Mouse (Mus musculus): ENCODE measurements around the gene Pacsin3.
A peak's percentile ranks its signal among the peaks of the same experiment; 100 is the strongest.
"Not testable (repeated sequence)": the region's sequence is repeated elsewhere in the genome, so short reads cannot be mapped to it uniquely, and the experiment has no call there.

Gene Pacsin3

DNA sequence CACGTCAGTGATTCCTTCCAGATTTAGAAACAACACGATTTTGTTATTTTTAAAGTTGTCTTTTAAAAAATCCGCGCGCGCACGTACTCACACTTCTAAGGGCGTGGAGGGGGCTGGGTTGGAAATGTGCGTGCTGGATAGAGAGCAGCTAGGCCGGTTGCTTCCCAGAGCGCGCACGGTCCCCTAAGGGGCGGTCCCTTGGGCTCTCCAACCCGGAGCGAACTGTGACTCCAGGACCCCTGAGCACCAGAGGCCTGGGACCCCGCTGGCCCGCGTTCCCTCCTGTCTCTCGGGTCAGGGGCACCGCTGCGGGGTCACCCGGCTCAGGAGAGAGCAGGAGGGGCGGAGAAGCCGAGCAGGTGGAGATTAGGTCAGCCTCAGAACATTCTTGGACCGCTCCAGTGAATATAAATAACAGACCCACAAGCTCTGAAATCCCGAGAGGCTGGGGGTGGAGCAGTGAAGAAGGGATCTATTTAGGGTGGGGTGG, at the start of gene Pacsin3:
TSS of gene Pacsin3 (plus strand) at position 294 of the 490 bp plus-strand sequence.
- peak; percentile 41 for DNase-seq

DNA sequence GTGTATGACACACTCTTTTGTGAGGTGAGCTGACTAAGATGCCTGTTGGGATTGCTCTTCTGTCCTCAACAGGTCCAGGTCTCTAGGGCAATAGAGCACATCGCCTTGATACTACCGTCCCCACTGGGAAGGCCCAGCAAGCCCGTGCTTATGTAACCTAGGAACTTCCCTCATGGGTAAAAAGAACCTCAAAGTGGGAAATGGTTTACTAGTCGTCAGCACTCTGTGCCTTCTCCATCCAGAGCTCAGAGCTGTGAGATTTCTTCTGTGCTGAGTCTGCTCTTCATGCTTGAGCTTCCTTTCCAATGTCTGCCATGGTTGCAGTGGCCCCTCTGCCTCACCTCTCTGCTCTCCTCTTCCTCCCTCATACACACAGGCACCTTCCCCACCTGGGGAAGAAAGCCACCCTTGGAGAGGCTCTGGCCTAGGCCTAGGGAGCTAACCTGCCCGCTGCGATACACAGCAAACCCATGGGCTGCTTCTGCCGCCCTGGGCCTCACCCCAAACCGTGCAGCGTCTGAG, 49.4 kb upstream of the Pacsin3 start:
- no peak for DNase-seq

DNA sequence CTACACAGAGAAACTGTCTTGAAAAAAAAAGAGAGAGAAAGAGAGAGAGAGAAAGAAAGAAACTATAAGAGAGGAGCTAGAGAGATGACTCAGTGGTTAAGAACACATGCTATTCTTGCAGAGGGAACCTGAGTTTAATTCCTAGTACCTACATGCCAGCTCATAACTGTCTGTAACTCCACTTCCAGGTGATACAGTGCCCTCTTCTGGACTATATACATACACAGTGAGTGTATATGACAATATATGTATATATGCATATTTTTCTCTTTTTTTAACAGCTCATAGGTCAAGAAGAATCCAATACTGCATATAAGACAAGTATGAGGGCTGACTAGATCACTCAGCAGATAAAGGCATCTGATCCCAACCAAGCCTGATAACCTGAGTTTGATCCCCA, 42.4 kb upstream of the Pacsin3 start:
- no peak for DNase-seq

DNA sequence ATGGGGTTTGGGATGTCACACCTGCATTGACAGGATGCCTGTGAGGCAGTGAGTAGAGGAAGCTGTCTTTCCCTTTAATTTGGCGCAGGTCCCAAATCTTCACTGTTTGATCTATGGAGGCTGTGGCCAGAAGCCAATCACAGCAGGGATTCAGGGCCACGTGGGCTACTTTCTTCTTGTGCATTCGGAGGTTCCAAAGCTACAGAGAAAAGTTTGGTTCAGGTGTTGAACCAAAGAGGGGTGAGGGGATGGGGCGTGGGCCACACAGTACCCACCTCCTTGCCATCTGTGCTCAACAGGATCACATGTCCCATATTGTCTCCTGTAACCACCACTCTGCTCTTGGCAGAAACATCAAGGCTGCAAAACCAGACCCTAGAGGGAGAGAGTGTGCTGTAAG, 38.7 kb upstream of the Pacsin3 start:
- DNase-seq, result no peak

DNA sequence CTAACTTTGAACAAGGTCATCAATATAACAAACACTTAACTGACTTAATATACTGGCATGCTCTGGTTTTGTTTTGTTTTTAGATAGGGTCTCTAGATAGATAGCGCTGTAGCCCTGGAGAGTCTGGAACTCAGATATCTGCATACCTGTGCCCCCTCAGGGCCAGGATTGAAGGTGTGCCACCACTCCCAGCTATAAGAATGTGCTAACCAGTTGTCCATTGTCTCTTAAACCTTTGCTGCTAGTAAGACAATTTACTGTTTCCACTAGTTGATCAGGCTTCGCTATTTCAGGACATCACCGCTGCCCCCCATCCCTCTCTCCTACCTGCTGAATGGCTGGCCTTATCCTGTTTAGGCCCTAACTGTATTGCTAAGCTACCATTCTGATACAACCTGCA, 35.3 kb upstream of the Pacsin3 start:
- DNase-seq, result no peak

DNA sequence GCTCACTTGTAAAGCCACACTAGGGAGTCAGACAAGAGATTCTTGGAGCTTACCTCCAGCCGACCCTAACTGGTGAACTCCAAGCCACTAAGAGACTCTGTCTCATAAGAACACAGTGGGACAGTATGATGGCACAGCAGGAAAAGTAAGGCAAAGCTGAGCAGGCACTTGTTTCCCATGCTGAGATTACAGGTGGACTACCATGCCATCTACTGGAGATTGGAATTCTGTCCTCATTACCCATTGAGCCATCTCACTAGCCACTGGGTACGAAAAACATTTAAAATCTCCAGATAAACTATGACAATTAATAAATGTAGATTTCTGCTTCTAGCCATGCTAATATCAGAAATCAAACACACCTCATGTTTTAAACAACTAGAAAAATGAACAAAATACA, 32.1 kb upstream of the Pacsin3 start:
- no peak for DNase-seq

DNA sequence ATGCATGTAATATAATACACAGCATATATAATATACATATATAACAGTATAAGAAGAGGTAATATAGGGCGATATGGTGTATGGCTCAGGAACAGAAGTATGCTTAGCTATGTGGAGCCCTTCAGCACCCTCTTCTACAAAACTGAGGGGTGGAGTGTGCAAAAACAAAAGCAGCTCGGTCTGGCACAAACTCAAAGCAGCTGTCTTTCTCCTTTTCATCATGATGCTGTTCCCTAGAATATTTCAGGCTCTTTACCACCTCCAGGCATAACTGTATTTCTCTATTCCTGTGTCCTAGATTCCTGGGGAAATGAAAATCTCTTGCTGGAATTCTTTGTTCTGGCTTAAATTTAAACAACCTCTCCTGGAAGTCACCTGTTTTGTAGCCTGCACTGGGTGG, 26.0 kb upstream of the Pacsin3 start:
- no peak for DNase-seq

DNA sequence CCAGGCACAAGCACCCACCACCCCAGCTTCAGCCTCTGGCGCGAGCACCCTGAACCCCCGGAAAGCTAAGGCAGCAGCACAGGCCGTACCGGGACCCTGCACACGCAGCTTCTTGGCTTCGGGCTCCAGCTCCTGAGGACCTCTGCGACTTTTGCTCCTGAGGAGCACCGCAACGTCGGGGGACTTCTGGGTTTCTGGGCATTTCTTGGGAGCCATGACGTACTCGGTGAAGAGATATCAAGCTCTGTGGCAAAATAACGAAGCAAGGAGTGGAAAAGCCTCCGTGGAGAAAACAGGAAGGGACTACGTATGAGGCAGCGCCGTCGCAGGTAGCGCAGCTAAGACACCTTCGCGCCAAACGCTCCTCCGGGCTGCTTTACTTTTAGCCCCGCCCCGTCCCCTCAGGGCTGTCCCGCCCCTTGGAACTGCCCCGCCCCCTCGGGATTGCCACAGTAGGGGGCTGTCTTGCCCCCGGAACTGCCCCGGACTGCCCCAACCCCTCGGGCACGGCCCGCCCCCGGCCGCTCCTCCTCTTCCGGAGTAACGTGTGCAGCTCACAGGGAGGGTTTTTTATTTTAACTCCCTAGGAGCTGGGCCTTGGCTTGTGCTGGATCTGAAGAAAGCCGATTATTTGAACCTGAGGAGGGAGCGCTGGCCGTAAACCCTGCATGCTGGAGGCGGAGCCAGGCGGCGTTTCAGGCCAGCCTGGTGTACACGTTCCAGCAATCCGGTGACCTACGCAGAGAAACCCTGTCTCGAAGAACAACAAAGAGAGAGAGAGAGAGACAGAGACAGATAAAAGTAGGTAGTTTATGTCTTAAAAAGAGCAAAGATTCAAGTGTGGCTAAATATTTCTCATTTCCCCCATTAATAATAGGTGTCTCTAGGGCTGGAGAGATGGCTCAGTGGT, 18.9 kb upstream of the Pacsin3 start, which contains the start of gene Ddb2:
TSS of gene Ddb2 (minus strand) at position 382 of the 910 bp plus-strand sequence.
- peak; percentile 96 for DNase-seq

DNA sequence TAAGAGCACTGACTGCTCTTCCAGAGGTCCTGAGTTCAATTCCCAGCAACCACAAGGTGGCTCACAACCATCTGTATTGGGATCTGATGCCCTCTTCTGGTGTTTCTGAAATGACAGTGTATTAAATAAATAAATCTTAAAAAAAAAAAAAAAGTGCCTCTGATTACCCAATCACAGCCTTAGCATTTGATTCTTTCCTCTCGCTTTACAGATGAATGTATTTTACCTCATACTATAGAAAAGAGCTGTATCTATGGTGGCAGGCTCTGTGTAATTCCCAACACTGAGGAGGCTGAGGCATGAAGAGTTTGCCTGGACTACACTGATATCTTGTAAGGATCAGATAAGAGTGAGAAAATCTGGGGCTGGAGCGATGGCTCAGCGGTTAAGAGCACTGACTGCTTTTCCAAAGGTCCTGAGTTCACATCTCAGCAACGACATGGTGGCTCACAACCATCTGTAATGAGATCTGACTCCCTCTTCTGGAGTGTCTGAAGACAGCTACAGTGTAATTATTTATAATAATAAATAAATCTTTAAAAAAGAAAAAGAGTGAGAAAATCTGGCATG, 18.2 kb upstream of the Pacsin3 start:
- not testable (repeated sequence) for DNase-seq

DNA sequence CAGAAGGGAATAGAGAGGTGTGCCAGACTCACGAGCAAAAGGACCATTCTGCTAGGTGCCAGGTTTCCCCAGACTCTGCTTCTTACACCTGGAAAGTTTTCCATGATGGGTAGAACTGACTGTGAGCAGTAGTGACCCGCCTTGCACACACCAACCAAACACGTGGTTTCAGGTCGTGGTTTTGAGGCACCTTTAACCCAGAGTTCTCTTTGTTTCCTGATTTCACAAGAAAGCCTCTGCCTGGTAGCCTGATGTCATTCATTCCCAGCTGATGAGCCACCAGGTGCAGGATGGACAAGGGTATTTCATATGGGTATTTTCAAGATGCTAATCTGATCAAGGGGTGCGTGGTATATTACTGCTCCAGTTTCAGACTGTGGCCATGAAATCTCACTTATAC, 13.2 kb upstream of the Pacsin3 start:
- DNase-seq, result no peak

DNA sequence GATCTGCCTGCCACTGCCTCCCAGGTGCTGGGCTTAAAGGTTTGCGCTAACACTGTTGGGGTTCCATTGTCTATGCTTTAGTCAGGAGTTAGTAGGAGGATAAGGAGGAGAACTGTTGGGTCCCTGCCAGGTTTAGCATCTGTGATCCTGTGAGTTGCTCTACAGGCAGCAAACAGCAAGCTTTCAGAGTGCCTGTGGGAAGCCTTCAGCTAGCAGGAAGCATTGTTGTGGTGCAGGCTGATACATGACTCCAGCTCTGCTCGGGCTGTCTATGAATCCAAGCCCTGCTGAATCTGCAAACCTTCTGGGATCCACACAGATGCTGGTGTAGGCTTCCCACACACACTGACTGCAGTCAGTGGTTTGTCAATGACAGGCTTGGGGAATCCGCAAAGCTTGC, 12.3 kb upstream of the Pacsin3 start:
- no peak for DNase-seq

DNA sequence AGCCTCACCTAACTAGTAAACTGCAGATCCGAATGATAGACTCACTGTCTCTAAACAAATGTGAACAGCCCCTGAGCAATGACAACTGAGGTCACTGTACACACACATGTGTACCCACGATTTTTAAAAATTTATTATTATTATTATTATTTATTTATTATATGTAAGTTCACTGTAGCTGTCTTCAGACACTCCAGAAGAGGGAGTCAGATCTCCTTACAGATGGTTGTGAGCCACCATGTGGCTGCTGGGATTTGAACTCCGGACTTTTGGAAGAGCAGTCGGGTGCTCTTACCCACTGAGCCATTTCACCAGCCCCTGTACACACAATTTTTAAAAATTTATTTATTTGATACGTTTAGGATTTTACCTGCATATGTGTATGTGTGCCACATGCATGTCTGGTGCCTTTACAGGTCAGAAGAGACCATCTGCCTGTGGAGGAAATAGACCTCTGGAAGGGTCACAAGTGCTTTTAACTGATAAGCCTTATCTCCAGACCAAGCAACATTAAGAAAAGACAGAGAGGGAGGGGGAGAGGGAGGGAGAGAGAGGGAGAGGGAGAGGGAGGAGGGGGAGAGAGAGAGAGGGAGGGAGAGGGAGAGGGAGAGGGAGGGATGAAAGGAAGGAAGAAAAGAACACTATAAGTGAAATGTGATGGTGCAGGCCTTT, 11.1 kb upstream of the Pacsin3 start:
- DNase-seq, result no peak

DNA sequence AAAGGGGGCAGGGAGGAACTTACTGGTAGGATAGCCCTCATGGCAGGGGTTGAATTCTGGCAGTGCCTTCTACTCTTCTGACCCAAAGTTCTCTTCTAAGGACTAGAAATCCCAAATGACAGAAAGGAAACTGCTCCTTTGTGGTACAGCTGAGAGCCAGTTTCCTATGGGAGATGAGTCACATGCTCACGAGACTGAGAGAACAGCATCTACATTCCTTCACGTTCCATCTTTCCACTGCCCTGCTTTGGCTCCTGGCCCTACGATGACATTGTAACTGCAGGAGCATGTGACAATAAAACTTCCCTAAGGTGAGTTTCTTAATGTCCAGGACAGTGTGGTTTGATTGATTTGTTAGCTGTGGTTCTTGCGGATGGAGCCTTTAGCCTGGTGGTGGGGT, 7.4 kb upstream of the Pacsin3 start:
- no peak for DNase-seq

DNA sequence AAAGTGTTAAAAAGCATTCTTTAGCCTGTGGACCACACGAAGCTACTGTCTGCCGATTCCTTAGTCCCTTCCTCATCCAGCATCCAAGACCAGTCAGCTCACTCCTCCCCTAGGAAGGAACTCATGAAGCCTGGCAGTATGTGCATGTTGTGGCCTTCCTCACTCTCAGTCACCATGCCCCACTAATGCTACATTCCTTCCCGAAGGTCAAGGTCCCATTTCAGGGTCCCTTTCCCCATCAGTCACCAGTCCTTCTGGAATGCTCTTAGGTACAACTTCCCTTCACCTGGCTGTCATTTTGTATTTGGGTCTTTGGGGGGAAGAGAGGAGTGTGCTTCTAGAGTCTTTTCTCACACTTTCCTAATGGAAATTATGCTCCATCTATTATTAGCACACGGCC, 3.8 kb upstream of the Pacsin3 start:
- DNase-seq, result no peak

DNA sequence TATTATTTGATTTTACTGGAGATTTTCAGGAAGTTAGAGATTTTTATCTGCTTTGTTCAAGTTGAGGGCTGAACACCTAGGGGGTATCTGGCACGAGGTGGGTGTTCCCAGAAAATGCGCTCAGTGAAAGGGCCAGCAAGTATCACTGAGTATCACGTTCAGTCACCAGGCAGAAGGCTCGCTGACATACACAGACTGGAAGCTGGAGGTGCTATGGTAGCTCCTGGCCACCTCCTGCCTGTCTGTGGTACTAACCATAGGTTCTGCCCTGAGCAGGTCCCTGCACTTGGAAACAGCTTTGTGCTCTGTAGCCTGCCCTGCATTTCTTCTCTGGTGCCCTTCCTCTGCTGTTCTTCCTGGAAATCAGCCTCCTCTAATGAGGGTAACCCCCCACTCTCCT, 3.2 kb upstream of the Pacsin3 start:
- no peak for DNase-seq

DNA sequence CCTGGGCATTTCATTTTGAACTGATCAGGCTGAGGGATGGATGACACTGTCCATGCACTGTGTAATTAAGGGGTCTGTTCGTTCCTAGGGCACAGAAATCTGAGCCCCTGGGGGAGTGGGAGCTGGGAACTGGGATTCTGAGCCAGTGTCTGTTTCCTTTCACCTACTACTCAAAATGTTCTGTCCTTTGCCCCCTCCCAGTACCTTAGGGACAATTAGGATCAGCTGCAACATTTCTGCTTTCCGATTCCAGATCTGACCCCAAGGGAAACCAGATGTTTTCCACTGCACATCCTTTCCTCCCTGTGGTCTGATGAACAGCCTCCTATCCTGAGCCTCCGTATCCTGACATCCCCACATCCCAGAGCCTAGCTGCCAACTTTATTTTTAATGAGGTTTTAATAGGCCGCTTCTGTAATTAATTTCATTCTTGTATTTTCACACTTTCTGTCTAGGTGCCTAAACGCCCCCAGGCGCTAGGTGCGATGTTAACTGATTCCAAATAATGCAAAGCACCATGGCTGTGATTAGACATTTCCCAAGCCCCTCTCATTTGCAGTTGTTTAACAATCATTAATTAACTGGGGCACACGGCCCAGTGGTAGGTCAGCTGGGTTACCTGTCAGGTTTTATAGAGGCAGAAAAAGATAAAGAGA, 901 bp upstream of the Pacsin3 start:
- DNase-seq, result no peak

DNA sequence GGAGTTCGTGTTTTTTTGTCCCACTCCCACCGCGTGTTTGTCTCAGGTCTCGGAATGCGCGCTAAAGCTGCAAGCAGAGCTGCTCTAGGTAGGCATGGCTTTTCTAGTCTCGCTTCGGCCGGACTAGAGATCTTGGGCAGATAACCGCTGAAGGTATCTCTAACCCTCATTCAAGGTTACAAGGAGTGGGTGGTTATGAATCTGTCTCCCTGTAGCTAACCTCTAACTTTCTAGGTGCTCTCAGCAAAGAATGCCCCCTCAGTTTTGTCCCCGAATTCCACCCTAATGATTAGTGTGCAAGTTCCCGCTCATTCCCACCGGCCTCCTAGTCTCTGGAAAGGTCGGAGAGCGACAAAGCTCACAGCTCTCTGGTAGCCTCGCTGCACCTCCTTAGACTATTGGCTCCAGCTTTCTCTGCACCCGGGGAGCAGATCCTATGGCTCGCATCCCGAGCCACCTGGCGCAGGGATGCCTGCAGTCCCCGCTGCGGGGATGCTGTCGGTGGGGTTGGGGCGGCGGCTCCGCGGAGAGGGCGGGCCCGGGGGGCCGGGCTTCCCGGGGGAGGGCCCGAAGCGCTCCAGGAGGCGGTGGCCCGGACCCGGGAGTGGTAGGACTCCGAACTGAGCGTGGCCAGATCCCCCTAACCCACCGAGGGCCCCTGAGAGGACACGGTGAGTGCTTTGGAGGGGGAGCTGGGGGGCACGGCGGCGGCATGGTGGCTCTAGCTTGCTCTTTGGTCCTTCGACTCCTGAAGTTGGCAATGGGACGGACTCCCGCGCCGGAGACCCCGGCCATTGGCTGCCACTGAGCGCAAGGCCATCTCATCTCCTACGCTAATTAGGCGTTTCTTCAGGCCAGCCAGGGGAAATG, 737 bp downstream of the Pacsin3 start:
- peak; percentile 82 for DNase-seq

DNA sequence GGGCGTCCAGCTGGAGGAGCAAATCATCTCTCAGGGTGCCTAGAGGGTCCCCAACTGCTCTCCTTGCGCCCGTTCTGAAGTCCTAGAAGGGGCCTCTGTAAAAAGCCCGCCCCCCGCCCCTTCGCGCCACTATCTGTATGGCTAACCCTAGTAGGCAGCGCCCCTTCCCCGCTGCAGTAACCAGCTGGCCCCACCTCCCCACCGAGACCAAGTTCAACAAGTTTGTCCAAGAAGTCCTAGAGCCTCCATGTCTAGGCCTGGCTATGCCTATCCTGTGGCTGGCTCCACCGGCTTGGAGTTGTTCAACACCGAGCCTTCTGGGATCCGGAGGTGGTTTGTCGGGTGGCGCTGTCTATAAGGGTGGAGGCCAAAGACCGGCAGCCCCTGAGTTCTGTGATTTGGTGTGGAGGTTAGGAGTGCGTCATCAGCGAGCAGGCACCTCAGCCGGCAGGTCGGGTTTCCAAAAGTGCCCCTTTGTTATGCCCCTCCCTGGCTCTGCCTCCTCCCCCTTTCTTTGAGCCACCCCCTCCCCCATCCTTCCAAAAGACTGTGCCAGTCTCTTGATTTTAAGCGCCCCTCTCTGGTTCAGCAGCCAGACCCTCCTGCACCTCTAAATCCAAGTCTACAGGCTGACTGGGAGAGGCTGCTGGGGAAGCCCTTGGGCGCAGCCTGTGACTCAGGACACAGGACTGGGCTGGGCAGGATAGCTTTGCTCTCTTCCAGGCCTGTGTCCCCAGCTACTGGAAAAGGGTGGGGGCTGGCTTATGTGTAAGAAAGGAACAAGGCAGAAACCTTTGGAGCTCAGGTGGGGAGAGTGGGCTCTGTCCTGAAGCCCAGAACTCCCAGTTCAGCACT, 1.6 kb downstream of the Pacsin3 start:
- DNase-seq, result peak; percentile 79

DNA sequence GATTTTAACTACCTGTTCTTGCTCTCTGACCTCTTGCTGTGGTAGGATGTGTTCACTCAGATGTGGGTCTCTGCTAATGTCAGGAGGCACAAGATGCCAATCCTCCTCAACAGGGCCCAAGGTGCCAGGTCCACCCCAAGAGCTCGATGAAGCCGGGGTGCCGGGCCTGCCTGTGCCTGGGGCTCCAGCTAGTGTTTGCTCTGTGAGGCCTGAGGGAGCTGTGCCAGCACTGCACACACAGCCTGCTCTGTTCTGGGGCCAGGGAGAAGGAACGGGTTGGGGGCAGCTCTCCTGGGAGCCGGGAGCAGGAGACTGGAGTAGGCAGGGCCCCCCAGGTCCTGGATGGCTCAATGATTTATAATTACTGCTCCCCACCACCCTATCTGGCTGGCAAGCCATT, 2.3 kb downstream of the Pacsin3 start:
- peak; percentile 25 for DNase-seq

DNA sequence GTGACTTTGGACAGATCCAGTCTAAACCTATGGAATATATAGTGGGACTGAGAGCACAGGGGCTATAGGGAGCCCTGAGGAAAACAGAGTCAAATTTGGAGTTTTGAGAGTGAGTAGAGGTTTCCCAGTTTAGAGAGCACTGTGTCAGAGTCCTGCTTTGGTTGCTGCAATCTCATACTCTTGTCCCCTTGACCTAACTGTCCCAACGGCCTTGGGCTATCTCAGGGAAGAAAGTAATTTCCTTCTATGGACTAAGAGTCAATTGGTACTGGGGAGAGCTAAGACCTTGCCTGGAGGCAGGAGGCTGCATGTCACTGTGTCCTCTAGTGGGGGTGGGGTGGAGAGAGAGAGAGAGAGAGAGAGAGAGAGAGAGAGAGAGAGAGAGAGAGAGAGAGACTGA, 3.1 kb downstream of the Pacsin3 start:
- no peak for DNase-seq

DNA sequence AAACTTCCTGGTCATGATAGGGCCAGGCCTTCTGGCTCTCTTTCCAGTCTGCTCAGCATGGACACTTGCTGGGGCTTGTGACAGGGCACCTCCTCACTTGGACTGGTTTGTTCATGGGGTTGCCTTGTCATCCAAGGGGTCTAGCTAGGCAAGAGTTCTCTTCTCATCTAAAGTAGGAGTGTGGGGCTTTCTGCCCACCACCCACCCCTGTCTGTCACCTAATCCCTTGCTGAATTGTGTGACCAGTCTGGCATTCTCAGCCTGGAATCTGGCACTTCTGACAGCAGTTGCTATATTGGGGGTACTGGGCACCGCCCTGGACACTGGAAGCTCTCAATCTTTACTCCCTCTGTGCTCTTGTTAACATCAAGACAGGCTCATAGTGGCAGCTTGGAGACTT, 3.7 kb downstream of the Pacsin3 start:
- DNase-seq, result no peak

Data from kidney, postnatal 14 days (tissue).